Mouse (Mus musculus): ENCODE measurements around the gene Tmed9.

- TF ChIP-seq EP300 (IDR thresholded peaks at IDR 0.05; ENCODE audit: low read depth) (no peak), CTCF (IDR thresholded peaks at IDR 0.05; ENCODE audit: low read depth) (no peak)
These were observed 18.5 kb downstream of the Tmed9 start for GRCm38 (mm10) chr13:55591961-55592490.

Measured in liver, postnatal 0 days (tissue).